Mouse (Mus musculus): ENCODE data around the gene Dgat2.

GRCm38 (mm10) chr7:99158011-99158410, 24.5 kb downstream of the Dgat2 start:
- TF ChIP-seq POLR2A (IDR thresholded peaks at IDR 0.05; ENCODE audit: borderline replicate concordance, control insufficient read depth, low read depth, low read length) (no peak), CTCF (IDR thresholded peaks at IDR 0.05; ENCODE audit: control insufficient read depth, insufficient read depth, low read length) (no peak)

Measured in bone marrow, adult 2 months (tissue).